Mouse (Mus musculus) liver, postnatal 0 days (tissue): ENCODE results near the gene Bcl11b.

ENCODE experiments used
- CTCF ChIP-seq: sonication (generic); IDR thresholded peaks from 2 replicates; pipeline ENCODE4 v1.5.1; 2016; ENCODE audit warnings: antibody characterized with exemption, low read depth
- EP300 ChIP-seq: IDR thresholded peaks from 2 replicates; pipeline ENCODE4 v1.6.1; 2016; ENCODE audit warnings: antibody characterized with exemption, low read depth, mild to moderate bottlenecking

DNA sequence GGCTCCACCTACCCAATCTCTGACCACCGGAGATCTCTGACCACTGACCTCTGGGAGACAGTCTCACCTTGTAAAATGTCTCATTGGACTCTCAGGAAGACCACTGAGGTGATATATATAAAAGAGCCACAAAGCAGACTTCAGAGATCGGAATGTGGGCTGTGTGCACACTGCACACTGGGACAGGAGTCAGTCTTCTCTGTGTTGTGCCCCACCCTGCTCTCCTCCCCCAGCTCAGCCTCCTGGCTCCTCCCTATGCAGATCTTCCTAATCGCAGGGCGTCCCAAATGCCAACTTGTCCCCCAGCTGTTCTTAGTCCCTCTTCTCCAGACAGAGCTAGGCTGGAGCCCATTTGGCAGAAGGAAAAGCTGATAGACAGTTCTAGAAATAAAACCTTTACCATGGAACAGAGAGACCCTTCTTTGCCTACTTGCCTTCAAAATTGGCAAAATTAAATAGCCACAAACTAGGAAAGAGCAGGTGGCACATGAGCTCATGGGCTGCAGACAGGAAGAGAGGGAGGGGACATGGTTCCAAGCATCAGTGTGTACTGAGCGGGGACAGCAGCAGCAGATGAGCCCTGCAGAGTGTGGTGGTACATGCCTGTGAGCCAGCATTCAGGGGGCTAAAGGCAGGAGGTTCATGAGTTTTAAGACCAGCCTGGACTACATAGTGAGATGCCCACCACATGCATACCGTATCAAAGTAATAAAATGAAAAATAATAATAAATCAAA is 118.9 kb downstream of the Bcl11b start:
- no peak for TF ChIP-seq CTCF
- TF ChIP-seq EP300, result no peak
